Mouse (Mus musculus) spleen, adult 12 weeks (tissue): ENCODE results near the gene Theg.
A peak's percentile ranks its signal among the peaks of the same experiment; 100 is the strongest.

ENCODE experiments used
- DNase-seq: peaks from one replicate; pipeline ENCODE4 v3.0.0; 2022; ENCODE audit warnings: low spot score

The Theg gene

GRCm38 (mm10) chr10:79594111-79594510, 7.0 kb upstream of the Theg start:
- DNase-seq = no peak

- DNase-seq = no peak
Measured at GRCm38 (mm10) chr10:79590702-79591101, 3.6 kb upstream of the Theg start.

DNA sequence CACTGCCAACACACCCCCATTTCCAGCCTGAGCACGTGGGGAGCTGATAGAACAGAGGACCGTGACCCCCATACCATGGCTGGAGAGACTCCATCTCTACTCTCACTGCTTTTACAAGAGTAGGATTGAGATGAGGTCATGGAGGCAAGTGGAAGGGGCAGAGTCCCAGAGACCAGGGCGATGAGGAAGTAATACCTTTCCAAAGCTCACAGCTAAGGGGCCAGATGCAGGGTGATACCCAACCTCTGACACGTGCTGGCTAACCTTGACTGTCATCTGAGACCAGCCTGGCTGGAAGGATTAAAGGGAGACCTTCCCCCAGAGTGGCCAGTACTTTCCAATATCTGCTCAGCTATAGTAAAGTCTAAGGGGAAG, 608 bp upstream of the Theg start:
- DNase-seq = no peak

DNA sequence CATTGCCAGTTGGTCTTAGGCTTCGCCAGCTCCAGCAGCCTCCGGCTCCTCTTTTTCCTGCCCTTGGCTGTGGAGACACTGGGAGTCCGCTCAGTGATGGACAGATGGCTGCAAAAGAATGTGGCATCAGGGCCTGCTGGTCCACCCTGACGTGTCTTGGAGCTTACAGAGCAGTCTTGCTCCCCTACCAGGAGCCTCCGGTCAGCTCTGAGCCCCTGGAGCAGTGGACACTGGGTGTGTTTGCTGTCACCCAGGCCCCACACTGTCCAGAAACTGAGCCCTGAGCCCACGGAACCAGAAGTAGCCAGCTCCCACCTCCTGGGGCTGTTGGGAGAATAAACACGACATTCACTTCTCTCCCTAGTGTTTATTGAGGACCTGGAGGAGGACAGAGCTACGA, 888 bp downstream of the Theg start:
- DNase-seq = no peak

DNA sequence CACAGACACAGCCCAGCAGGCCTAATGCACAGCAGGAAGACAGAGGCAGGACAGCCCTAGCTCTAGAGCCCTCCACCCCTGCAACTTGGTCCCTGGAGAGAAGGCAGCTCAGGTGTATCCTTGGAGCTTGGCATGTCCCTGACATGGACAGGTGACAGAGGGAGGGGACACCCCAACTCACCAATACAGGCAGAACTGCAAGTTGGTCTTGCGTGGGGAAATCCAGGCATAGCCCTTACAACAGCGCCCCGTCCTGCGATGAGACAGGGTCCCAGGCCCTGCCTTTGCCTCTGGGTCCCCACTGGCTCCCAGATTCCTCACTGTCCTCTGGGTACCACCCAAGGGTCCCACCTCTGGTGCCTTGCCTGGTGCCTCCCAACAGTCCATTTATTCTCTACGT, 1.4 kb downstream of the Theg start:
- no peak for DNase-seq

DNA sequence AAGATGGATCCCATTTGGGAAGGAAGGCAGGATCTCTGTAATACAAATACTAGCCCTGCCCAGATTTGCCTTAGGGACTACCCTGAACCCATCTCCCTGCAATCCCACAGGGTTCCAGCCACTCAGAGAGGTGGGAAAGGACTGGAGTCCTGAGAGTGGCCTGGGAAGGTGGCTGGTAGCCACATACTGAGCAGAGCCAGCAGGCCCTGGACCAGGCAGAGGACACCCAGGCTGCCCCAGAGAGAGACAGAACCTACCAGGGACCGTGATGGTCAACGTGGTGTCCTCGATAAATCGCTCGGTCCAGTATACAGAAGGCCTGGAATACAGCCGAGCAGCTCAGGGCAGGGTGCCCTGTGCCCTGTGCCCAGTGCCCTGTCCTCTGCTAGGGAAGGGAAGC, 2.0 kb downstream of the Theg start:
- no peak for DNase-seq

GRCm38 (mm10) chr10:79584426-79584825, 2.7 kb downstream of the Theg start:
- no peak for DNase-seq

DNA sequence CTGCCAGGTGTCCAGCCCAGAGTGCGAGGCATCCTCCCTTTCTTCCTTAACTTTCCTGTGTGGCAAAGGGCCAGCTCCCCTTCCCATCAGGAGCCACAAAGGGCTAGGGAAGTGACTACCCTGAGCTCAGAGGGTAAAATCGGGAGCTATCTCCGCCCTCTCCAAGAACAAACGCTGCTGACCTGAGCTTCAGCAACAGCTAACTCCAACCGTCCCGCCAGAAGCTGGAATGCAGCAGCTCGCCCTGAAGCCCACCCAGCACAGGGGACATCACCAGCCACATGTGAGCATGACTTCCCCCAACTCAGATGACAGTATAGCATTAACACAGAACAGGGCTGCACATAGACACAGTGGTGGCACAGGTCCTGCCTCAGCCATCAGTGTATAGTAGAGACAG, 3.1 kb downstream of the Theg start:
- DNase-seq = no peak

- no peak for DNase-seq
Measured at GRCm38 (mm10) chr10:79581501-79581900, 5.6 kb downstream of the Theg start.

DNA sequence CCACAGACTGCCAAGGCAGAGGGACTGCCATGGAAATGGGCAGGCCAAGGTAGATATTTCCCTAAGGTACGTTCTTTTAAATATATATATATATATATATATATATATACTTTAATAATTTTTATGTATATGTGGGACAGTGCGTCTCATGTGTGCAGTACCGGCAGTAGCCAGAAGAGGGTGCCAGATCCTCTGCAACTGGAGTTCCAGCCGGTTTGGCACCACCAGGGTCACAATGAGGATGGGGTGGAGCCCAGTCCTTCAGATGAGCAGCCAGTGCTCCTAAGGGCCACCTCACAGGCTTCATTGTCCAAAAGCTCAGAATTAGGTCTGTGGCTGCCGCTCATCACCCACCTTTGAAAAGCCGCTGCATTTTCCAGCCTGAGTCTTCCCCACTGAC, 6.3 kb downstream of the Theg start:
- peak; percentile 20 for DNase-seq

- DNase-seq = no peak
Measured at GRCm38 (mm10) chr10:79580356-79580755, 6.8 kb downstream of the Theg start.

- DNase-seq = no peak
Measured at GRCm38 (mm10) chr10:79579781-79580180, 7.3 kb downstream of the Theg start.

DNA sequence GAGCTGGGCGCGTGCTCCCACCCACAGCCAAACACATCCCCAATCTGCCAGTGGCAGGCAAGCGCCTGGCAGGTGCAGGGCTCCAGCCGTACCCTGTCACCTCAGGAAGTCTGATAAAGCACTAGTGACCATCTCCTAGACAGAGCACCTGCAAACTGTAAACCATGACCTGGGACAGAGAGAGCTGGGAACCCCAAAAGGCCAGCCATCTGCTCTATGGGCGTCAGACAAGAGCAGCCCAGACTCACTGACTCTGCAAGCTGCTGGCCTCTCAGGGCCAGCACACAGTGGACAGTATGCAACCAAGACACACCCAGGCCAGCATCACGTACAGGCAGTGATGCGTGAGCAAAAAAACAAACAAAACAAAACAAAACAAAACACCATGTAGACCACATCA, 8.2 kb downstream of the Theg start:
- DNase-seq = no peak

DNA sequence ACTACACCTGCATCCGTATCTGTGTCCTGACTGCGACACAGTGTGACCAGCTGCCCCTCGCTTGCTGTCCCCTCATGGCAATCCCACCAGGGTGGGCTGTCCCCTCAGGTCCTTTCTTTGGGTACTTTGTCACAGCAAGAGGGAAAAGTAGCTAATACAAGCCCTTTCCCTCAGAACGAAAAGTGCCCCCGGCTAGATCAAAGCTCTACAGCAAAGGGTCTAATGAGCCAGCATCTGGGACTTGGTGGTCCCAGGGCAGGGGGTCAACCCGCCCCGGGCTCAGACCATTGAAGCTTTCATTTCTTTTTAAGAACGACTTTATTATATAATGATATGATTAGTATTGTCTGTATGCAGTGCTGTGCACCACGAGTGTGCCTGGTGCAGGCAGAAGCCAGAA, 8.9 kb downstream of the Theg start:
- DNase-seq = no peak

DNA sequence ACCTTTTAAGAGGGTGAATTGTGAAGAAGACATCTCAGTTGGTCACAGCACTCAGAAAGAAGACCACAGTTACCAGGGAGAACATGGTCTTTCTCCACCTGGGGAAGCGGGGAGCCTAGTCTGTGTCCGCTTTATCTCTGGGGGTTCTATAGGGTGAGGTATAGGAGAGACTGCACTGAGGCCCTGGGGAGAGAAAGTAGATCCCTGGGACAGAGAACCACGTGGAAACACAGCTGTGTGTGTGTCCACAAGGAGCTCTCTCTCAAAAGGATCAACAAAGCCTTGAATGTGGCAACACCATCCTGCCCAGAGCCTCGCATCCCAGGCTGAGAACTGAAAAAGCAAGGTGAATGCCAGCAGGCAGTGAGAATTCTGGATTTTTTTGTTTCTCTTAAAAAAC, 9.8 kb downstream of the Theg start:
- no peak for DNase-seq

DNA sequence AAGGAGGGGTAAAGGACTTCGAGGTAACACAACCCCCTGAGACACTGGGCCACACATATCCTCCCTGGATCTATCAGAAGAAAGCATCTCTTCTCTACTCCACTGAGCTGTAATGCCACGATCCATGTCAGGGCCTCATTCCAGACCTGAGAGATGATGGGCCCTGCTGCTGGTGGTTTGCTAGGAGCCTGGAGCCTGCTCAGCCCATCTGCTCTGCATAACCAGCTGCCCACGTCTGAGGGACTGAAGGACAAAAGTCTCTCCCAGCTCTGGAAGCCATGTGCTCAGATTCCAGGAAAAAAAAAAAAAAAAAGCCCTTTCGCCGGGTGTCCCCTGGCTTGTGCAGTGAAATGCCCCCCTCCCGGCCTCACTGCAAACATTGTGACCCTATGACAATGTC, 11.4 kb downstream of the Theg start:
- no peak for DNase-seq

- DNase-seq = no peak
Measured at GRCm38 (mm10) chr10:79574796-79575195, 12.3 kb downstream of the Theg start.

GRCm38 (mm10) chr10:79574350-79574749, 12.8 kb downstream of the Theg start:
- no peak for DNase-seq

- DNase-seq = no peak
Measured at GRCm38 (mm10) chr10:79573611-79574010, 13.5 kb downstream of the Theg start.

- DNase-seq = no peak
Measured at GRCm38 (mm10) chr10:79571314-79571713, 15.8 kb downstream of the Theg start.

DNA sequence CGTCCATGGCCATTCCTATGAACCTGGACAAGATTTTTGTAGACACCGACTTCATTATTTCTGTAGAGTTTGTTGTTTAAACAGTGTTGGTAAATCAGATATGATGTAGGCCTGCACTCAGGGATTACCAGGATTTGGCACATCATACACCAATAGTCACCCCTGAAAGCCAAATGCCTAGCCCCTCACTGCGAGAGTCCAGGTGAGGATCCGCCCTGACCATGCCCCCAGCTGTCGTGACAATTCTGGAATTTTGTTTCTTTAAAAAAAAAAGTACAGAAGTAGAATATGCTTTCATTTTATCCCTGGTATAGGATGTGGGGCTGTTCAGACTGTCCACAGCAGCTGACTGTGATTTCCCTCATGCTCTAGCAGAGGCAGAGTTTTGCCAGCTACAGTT, 17.2 kb downstream of the Theg start:
- no peak for DNase-seq

DNA sequence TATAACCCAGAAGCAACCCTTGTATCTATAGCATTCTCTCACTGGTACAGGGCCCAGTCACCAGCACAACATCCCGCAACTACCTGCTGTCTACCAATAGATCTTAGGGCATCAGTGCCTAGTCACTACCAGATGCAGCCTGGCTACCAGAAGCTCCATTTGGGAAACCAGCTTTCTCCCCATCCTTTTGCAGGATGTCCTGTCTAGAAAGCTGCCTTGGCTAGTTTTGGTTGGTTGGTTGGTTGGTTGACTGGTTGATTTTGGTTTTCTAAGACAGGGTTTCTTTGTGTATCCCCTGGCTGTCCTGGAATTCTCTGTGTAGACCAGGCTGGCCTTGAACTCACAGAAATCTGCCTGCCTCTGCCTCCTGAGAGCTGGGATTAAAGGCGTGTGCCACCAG, 27.4 kb downstream of the Theg start:
- no peak for DNase-seq

GRCm38 (mm10) chr10:79557496-79557895, 29.6 kb downstream of the Theg start:
- DNase-seq = no peak

DNA sequence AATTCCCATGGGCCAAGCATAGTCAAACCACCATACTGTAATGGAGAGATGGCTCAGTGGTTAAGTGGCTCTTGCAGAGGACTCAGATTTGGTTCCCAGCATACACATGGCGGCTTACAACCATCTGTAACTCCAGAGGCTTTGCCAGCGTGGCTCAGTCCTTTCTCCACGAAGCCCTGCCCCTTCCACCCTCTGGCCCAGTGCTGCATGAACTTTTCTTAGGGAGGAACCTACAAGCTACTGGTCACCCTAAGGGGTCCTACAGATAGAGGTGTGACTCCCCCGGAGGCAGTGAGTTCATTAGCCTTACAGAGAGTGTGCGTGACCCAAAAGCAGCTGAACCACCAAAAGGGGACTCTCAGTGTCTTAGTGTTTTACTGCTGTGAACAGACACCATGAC, 30.2 kb downstream of the Theg start:
- DNase-seq = no peak

DNA sequence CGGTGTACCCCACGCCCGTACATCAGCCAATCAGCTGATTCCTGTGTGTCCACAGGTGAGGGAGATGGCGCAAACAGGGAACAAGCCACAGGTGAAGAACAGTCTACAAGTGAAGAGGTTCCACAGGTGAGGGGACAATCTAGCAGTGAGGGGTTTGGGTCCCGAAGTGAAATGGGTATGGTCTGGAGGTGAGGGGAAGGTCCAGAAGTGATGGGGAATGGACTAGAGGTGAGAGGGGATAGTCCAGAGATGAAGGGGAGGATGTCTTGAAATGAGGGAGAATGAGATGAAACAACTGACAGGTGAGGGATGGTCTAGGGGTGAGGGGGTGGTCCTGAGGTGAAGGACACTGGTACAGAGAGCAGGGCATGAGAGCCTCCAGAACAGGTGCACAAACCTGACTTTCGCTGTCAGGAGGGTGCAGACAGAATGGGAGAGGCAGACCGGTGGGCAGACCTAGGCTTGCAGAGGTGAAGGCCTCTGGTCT, 31.9 kb downstream of the Theg start:
- DNase-seq = no peak
